Mouse (Mus musculus) Muller cell, postnatal 12 days (primary cell): ENCODE results near the gene Pdxk.
"Not testable (repeated sequence)": the region's sequence is repeated elsewhere in the genome, so short reads cannot be mapped to it uniquely, and the experiment has no call there.

Source experiments
- DNase-seq: peaks from one replicate; pipeline ENCODE4 v3.0.0-alpha.2; 2015; ENCODE audit errors: inconsistent ontology term

Gene Pdxk

GRCm38 (mm10) chr10:78464792-78465207 lies at the start of gene Pdxk:
Gene Pdxk, minus strand, starts transcription at chr10:78464975.
- peak; percentile 98 for DNase-seq

- DNase-seq = no peak
Measured at GRCm38 (mm10) chr10:78502986-78503733, 38.4 kb upstream of the Pdxk start.

- DNase-seq = peak; percentile 69
Measured at GRCm38 (mm10) chr10:78487431-78488086, 22.8 kb upstream of the Pdxk start.

- no peak for DNase-seq
Measured at GRCm38 (mm10) chr10:78486871-78487270, 22.1 kb upstream of the Pdxk start.

GRCm38 (mm10) chr10:78485369-78485768 lies 20.6 kb upstream of the Pdxk start:
- DNase-seq = not testable (repeated sequence)

GRCm38 (mm10) chr10:78481928-78482499 lies 17.2 kb upstream of the Pdxk start:
- peak; percentile 72 for DNase-seq

GRCm38 (mm10) chr10:78480954-78481927 lies 16.5 kb upstream of the Pdxk start:
- no peak for DNase-seq

- DNase-seq = no peak
Measured at GRCm38 (mm10) chr10:78476821-78477220, 12.0 kb upstream of the Pdxk start.

GRCm38 (mm10) chr10:78474759-78475158 lies 10.0 kb upstream of the Pdxk start:
- no peak for DNase-seq

- no peak for DNase-seq
Measured at GRCm38 (mm10) chr10:78473434-78473833, 8.7 kb upstream of the Pdxk start.

GRCm38 (mm10) chr10:78472046-78472445 lies 7.3 kb upstream of the Pdxk start:
- DNase-seq = no peak

GRCm38 (mm10) chr10:78470582-78471313 lies 6.0 kb upstream of the Pdxk start:
- DNase-seq = peak; percentile 86

- DNase-seq = peak; percentile 39
Measured at GRCm38 (mm10) chr10:78467761-78468310, 3.1 kb upstream of the Pdxk start.

- no peak for DNase-seq
Measured at GRCm38 (mm10) chr10:78466647-78467046, 1.9 kb upstream of the Pdxk start.

- no peak for DNase-seq
Measured at GRCm38 (mm10) chr10:78465472-78465871, 697 bp upstream of the Pdxk start.

- DNase-seq = peak; percentile 25
Measured at GRCm38 (mm10) chr10:78464201-78464791, 479 bp downstream of the Pdxk start.

- DNase-seq = no peak
Measured at GRCm38 (mm10) chr10:78463769-78464167, 1.0 kb downstream of the Pdxk start.

GRCm38 (mm10) chr10:78462945-78463768 lies 1.6 kb downstream of the Pdxk start:
- DNase-seq = no peak

GRCm38 (mm10) chr10:78461767-78462166 lies 3.0 kb downstream of the Pdxk start:
- DNase-seq = no peak
